Mouse (Mus musculus) midbrain, embryonic 12.5 days (tissue): Measurements from ENCODE around the gene Gm45521. TPM values are rescaled to one million over a fixed set of nuclear protein-coding genes. Genes with fewer than 3 reads are reported as not detected.
A peak's percentile ranks its signal among the peaks of the same experiment; 100 is the strongest.

Experiments used
- ATAC-seq: fragments of 200-750 bp; cut with Nextera tagmentation; 2 replicates; pipeline ENCODE4 v1.8.0; 2017; ENCODE audit warnings: low read depth, moderate TSS enrichment, moderate library complexity; ENCODE audit not compliant: low FRiP score
- H3K27ac ChIP-seq: fragments of 300-500 bp; sonication (generic); replicated peaks from 2 replicates; pipeline ENCODE4 v1.5.1; 2016; ENCODE audit warnings: mild to moderate bottlenecking
- H3K27me3 ChIP-seq: fragments of 300-500 bp; sonication (generic); 2 replicates; pipeline ENCODE4 v1.6.1; 2016; ENCODE audit warnings: mild to moderate bottlenecking
- H3K36me3 ChIP-seq: fragments of 300-500 bp; sonication (generic); 2 replicates; pipeline ENCODE4 v1.6.1; 2016
- H3K4me1 ChIP-seq: fragments of 300-500 bp; sonication (generic); 2 replicates; pipeline ENCODE4 v1.6.1; 2016
- H3K4me2 ChIP-seq: fragments of 300-500 bp; sonication (generic); replicated peaks from 2 replicates; pipeline ENCODE4 v1.6.1; 2016; ENCODE audit warnings: mild to moderate bottlenecking, moderate library complexity
- H3K4me3 ChIP-seq: fragments of 300-500 bp; sonication (generic); 2 replicates; pipeline ENCODE4 v1.5.1; 2016; ENCODE audit warnings: mild to moderate bottlenecking
- H3K9ac ChIP-seq: fragments of 300-500 bp; sonication (generic); replicated peaks from 2 replicates; pipeline ENCODE4 v1.6.1; 2016; ENCODE audit warnings: mild to moderate bottlenecking, moderate library complexity
- H3K9me3 ChIP-seq: fragments of 300-500 bp; sonication (generic); 2 replicates; pipeline ENCODE4 v1.6.1; 2016; ENCODE audit warnings: mild to moderate bottlenecking
- WGBS: fragments of 180-500 bp; shearing (Covaris S2); methylation state at CpG from one replicate; pipeline ENCODE4 v1.1.7; 2016; 5-methylcytosine and 5-hydroxymethylcytosine counted together
- polyA plus RNA-seq: library from polyadenylated mRNA; unstranded; fragments of >200 nt; fragmentation: Nextera tagmentation; extraction: Ambion mirVana; gene quantifications from 2 replicates; pipeline ENCODE4 v1.2.1, GENCODE M21; 2016

Gm45521 gene
- polyA plus RNA-seq, 1 experiment from 2014 or later = not detected

DNA sequence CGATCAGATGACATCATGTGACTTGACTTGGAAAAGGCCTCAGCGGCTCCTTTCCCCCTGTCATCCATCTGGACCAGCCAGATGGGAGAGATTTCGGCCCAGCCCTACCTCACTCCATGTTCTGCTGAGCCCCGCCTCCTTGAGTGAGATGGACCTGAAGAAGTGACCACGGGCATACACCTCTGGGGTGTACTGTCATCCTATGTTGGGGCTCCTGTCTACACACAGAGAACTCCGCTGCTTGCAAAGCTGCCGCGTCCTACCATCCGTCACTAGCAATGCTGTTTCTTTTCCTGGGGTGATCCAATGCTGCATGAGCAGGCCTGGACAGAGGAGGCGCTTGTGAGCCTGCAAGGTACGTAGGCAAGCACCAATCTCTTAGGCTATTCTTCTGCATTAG is 3.5 kb downstream of the Gm45521 start:
- 55% methylated on average over 11 of the region's 11 CpGs for WGBS

GRCm38 (mm10) chr14:7961714-7962113 is 4.6 kb downstream of the Gm45521 start:
- no peaks in the 10 kb centered on the region for H3K27me3 ChIP-seq
- H3K4me3 ChIP-seq = no peak overlapping the region
- H3K36me3 ChIP-seq = no peaks in the 10 kb centered on the region
- no peak for ATAC-seq
- H3K9me3 ChIP-seq = no peaks in the 10 kb centered on the region
- H3K4me2 ChIP-seq = no peak overlapping the region
- H3K27ac ChIP-seq = no peak overlapping the region
- H3K4me1 ChIP-seq = peaks cover 7% of the 10 kb centered on the region
- WGBS = 83% methylated on average over 5 of the region's 5 CpGs
- H3K9ac ChIP-seq = no peak overlapping the region

More for the DNA sequence above, 3.5 kb downstream of the Gm45521 start:
- H3K27ac ChIP-seq = no peak overlapping the region
- H3K27me3 ChIP-seq = no peaks in the 10 kb centered on the region
- no peak overlapping the region for H3K4me2 ChIP-seq
- ATAC-seq = peak; percentile 45; the same call in 1 of the 2 replicates
- H3K9ac ChIP-seq = no peak overlapping the region
- H3K4me1 ChIP-seq = peaks cover 8% of the 10 kb centered on the region
- H3K36me3 ChIP-seq = no peaks in the 10 kb centered on the region
- H3K9me3 ChIP-seq = no peaks in the 10 kb centered on the region
- no peak overlapping the region for H3K4me3 ChIP-seq

DNA sequence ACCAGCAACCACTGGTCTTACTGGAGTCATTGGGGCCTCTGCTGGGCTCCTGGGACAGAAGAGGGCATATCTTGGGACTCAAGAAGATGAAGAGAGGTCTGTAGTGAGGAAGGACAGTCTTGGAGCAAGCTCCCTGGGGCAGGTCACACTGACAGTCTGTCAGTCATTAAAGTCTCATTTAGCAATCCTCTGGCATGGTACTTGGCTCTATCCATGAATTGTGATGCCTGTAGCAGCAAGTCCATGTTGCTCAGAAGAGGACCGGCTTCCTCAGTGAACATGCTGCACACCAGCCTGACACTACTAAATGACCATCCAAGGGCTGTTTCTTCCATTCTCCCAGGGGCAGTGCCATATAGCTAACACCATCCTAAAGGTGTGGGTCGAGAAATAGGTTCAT is 5.5 kb downstream of the Gm45521 start:
- no peak for ATAC-seq
- no peaks in the 10 kb centered on the region for H3K9me3 ChIP-seq
- no peak overlapping the region for H3K9ac ChIP-seq
- H3K36me3 ChIP-seq = no peaks in the 10 kb centered on the region
- H3K4me2 ChIP-seq = no peak overlapping the region
- no peak overlapping the region for H3K27ac ChIP-seq
- no peaks in the 10 kb centered on the region for H3K4me1 ChIP-seq
- 80% methylated on average over 2 of the region's 2 CpGs for WGBS
- H3K27me3 ChIP-seq = no peaks in the 10 kb centered on the region
- no peak overlapping the region for H3K4me3 ChIP-seq

GRCm38 (mm10) chr14:7963160-7963559 is 6.1 kb downstream of the Gm45521 start:
- Histone ChIP-seq H3K4me2 (no peak overlapping the region), H3K4me1 (no peaks in the 10 kb centered on the region)
- ATAC-seq = no peak

DNA sequence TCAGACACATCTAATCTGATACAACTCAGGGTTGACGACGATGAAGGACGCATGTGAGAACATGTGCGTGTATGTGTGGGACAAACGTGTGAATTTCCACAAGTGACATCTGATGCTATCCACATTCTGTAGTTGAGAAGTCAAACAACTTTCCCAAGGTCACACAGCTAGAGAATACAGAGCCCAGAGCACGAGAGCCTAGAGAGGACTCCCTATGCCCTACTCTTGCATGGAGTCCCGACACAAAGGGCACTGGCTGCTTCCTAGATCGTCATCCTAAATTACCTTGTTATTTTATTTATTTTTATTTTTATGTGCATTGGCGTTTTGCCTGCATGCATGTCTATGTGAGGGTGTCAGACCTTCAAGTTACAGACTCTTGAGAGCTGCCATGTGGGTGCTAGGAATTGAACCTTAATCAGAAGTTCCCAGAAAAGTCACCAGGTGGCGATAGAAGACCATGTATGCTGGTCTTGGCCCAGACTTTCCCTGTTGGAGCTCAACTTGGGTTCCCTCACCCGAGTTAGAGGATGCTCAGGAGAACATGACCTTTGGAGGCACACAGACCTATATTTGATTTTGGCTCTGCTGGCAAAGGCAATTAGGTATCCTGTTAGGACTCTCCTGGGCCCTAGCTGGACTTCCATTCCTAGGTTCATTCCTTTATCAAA is 7.3 kb downstream of the Gm45521 start:
- Histone ChIP-seq H3K27me3 (no peaks in the 10 kb centered on the region), H3K27ac (no peak overlapping the region), H3K9ac (no peak overlapping the region), H3K4me1 (no peaks in the 10 kb centered on the region), H3K4me2 (no peak overlapping the region), H3K9me3 (no peaks in the 10 kb centered on the region), H3K36me3 (no peaks in the 10 kb centered on the region), H3K4me3 (no peak overlapping the region)
- peak; percentile 50; the same call in 1 of the 2 replicates for ATAC-seq
- WGBS = 56% methylated on average over 11 of the region's 11 CpGs

More at GRCm38 (mm10) chr14:7963160-7963559, 6.1 kb downstream of the Gm45521 start:
- Histone ChIP-seq H3K36me3 (no peaks in the 10 kb centered on the region), H3K4me3 (no peak overlapping the region), H3K27me3 (no peaks in the 10 kb centered on the region), H3K27ac (no peak overlapping the region), H3K9ac (no peak overlapping the region), H3K9me3 (no peaks in the 10 kb centered on the region)
- 74% methylated on average over 7 of the region's 7 CpGs for WGBS

DNA sequence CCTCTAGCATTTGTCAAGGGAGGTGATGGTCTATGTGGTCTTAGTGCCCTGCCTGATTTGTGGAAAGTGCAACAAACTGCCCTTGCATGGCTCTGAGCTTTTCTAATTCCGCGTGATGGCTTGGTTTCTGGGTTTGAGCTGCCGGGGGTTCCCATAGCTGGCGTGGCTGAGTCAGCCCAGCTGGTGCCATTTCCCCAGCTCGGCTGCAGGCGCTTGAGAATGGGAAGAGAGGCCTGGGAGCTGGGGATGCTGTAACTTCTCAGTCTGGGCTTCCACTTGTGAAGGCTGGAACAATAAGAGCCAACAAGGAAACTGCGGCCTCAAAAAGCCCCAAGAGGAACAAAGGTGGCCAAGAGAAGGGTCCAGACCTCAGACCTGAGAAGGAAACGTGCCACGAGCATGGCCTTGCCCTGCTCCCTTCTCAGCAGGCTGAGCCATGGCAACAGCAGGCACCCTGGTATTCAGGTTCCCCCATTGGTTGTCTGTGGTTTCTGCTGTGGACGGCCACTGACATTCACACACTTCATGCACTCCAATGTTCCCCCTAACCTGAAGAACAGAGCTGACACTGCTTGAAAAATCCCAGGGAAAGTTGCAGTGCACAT is 14.9 kb downstream of the Gm45521 start:
- Histone ChIP-seq H3K4me2 (no peak overlapping the region), H3K27me3 (no peaks in the 10 kb centered on the region), H3K4me1 (no peaks in the 10 kb centered on the region), H3K9me3 (no peaks in the 10 kb centered on the region), H3K4me3 (no peak overlapping the region), H3K9ac (no peak overlapping the region), H3K27ac (no peak overlapping the region), H3K36me3 (no peaks in the 10 kb centered on the region)
- ATAC-seq = no peak
- 68% methylated on average over 10 of the region's 10 CpGs for WGBS

DNA sequence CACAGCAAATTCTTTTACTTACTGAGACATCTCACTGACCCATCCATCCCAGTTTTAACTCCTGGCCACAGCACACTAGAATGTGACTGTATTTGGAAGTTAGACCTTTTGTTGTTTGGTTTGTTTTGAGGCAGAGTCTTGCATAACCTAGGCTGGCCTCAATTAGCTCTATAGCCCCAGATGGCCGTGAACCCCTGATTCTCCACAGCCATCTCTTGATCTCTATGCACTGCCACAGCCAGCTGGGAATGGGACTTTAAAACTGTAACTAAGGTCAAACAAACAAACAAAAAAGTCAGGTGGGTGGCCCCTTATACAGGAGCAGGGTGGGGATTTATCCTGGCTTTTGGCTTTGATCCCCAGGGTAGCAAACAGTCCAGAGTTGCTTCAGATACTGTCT is 17.6 kb downstream of the Gm45521 start:
- Histone ChIP-seq H3K4me2 (no peak overlapping the region), H3K36me3 (no peaks in the 10 kb centered on the region), H3K4me3 (no peak overlapping the region), H3K27me3 (no peaks in the 10 kb centered on the region), H3K27ac (no peak overlapping the region), H3K4me1 (no peaks in the 10 kb centered on the region), H3K9ac (no peak overlapping the region), H3K9me3 (no peaks in the 10 kb centered on the region)
- 81% methylated on average over 1 of the region's 1 CpGs for WGBS
- no peak for ATAC-seq

GRCm38 (mm10) chr14:7975177-7975576 is 18.1 kb downstream of the Gm45521 start:
- ATAC-seq = no peak
- Histone ChIP-seq H3K4me1 (no peaks in the 10 kb centered on the region), H3K27me3 (no peaks in the 10 kb centered on the region), H3K4me3 (no peak overlapping the region), H3K9me3 (no peaks in the 10 kb centered on the region), H3K4me2 (no peak overlapping the region), H3K9ac (no peak overlapping the region), H3K27ac (no peak overlapping the region), H3K36me3 (no peaks in the 10 kb centered on the region)
- 85% methylated on average over 6 of the region's 6 CpGs for WGBS

- H3K4me1 ChIP-seq = no peaks in the 10 kb centered on the region
- no peaks in the 10 kb centered on the region for H3K27me3 ChIP-seq
- no peak overlapping the region for H3K27ac ChIP-seq
- no peaks in the 10 kb centered on the region for H3K36me3 ChIP-seq
- H3K4me3 ChIP-seq = no peak overlapping the region
- no peak for ATAC-seq
- no peak overlapping the region for H3K9ac ChIP-seq
- H3K4me2 ChIP-seq = no peak overlapping the region
- no peaks in the 10 kb centered on the region for H3K9me3 ChIP-seq
- WGBS = 84% methylated on average over 1 of the region's 1 CpGs
Measured at GRCm38 (mm10) chr14:7977471-7977870, 20.4 kb downstream of the Gm45521 start.

DNA sequence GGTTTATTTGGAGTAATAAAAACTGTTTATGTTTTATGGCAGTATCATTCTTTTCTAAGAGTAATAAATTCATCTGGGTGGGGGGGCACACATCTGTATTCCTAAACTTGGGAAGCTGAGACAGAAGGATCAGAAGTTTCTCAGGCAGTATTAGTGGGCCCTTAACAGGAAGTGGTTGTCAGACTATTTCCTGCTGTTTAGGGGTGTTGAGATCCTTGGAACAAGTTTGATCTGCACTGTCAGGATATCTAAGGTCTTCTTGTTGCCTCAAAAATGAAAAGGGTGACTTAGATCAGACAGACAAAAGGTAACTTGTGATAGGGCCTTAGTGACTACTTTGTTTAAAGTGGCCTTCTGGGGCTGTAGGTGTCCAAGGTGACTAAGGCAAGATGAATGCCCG is 21.1 kb downstream of the Gm45521 start:
- Histone ChIP-seq H3K36me3 (no peaks in the 10 kb centered on the region), H3K27ac (no peak overlapping the region), H3K4me3 (no peak overlapping the region), H3K27me3 (no peaks in the 10 kb centered on the region), H3K9ac (no peak overlapping the region), H3K4me1 (no peaks in the 10 kb centered on the region), H3K4me2 (no peak overlapping the region), H3K9me3 (no peaks in the 10 kb centered on the region)
- 90% methylated on average over 1 of the region's 1 CpGs for WGBS
- no peak for ATAC-seq

DNA sequence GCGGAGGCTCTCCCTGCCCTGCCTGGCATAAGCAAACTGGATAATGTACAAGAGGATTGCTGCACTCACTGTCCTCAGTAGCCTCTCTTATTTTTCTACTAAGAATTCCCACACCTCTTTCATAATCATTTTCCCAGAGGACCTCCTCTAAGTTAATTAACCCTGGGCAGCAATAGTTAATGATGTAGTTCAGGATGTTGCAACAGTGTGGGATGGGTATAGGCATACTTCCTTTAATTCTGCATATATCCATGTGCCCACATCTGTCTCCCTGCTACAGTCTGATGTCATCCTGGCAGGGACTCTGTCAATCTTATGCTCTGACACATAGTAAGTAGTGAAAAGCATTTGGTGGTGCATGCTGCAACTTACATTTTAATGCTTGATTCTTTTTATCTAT is 24.1 kb downstream of the Gm45521 start:
- H3K4me2 ChIP-seq = no peak overlapping the region
- H3K27ac ChIP-seq = no peak overlapping the region
- no peaks in the 10 kb centered on the region for H3K9me3 ChIP-seq
- H3K9ac ChIP-seq = no peak overlapping the region
- no peaks in the 10 kb centered on the region for H3K36me3 ChIP-seq
- H3K4me3 ChIP-seq = no peak overlapping the region
- no peaks in the 10 kb centered on the region for H3K4me1 ChIP-seq
- no peak for ATAC-seq
- 100% methylated on average over 1 of the region's 1 CpGs for WGBS
- no peaks in the 10 kb centered on the region for H3K27me3 ChIP-seq

DNA sequence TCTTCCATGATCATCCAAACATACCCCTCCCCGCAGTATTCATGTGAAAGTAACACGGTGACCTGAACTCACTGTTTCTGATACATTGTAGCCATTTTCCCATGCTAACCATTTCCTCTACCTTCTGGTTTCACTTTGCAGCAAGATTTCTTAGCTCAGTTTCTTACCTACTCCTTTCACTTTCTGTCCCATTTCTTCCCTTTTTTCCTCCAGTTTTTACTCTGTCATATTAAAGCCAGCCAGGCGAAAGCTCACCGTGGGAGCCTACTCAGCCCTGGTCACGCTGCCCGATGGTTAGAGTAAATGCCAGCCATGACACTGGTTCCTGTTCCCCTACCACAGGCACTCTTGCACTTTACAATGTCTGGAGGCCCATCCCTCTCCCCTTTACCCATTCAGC is 29.8 kb downstream of the Gm45521 start:
- Histone ChIP-seq H3K4me1 (no peaks in the 10 kb centered on the region), H3K4me3 (no peak overlapping the region), H3K27me3 (no peaks in the 10 kb centered on the region), H3K9ac (no peak overlapping the region), H3K4me2 (no peak overlapping the region), H3K27ac (no peak overlapping the region), H3K36me3 (no peaks in the 10 kb centered on the region), H3K9me3 (no peaks in the 10 kb centered on the region)
- 96% methylated on average over 6 of the region's 6 CpGs for WGBS
- ATAC-seq = no peak

GRCm38 (mm10) chr14:7989371-7989770 is 32.3 kb downstream of the Gm45521 start:
- Histone ChIP-seq H3K36me3 (no peaks in the 10 kb centered on the region), H3K27ac (no peak overlapping the region), H3K4me3 (no peak overlapping the region), H3K9me3 (no peaks in the 10 kb centered on the region), H3K4me1 (no peaks in the 10 kb centered on the region), H3K27me3 (no peaks in the 10 kb centered on the region), H3K4me2 (no peak overlapping the region), H3K9ac (no peak overlapping the region)
- ATAC-seq = no peak
- 65% methylated on average over 1 of the region's 1 CpGs for WGBS
